Mouse (Mus musculus): ENCODE data around the gene Tspan18. TPM values are rescaled to one million over a fixed set of nuclear protein-coding genes. Genes with fewer than 3 reads are reported as not detected.
A peak's percentile ranks its signal among the peaks of the same experiment; 100 is the strongest.

Gene Tspan18
- total RNA-seq, 1 experiment from 2014 or later = not detected

- no peak for ATAC-seq (replicated peaks in 1 of 2; ENCODE audit: insufficient read depth in 1 of 2, low FRiP score in 2 of 2, low TSS enrichment in 1 of 2, low read depth in 1 of 2, poor library complexity in 2 of 2, severe bottlenecking in 2 of 2)
Observed at GRCm38 (mm10) chr2:93250611-93251010, 83.7 kb downstream of the Tspan18 start.

- no peak for ATAC-seq (replicated peaks in 1 of 2; ENCODE audit: insufficient read depth in 1 of 2, low FRiP score in 2 of 2, low TSS enrichment in 1 of 2, low read depth in 1 of 2, poor library complexity in 2 of 2, severe bottlenecking in 2 of 2)
Observed at GRCm38 (mm10) chr2:93249058-93249457, 85.2 kb downstream of the Tspan18 start.

GRCm38 (mm10) chr2:93244090-93244443, 90.2 kb downstream of the Tspan18 start:
- no peak for ATAC-seq (replicated peaks in 1 of 2; ENCODE audit: insufficient read depth in 1 of 2, low FRiP score in 2 of 2, low TSS enrichment in 1 of 2, low read depth in 1 of 2, poor library complexity in 2 of 2, severe bottlenecking in 2 of 2)

GRCm38 (mm10) chr2:93243439-93244089, 90.7 kb downstream of the Tspan18 start:
- no peak for ATAC-seq (replicated peaks in 1 of 2; ENCODE audit: insufficient read depth in 1 of 2, low FRiP score in 2 of 2, low TSS enrichment in 1 of 2, low read depth in 1 of 2, poor library complexity in 2 of 2, severe bottlenecking in 2 of 2)

- no peak for ATAC-seq (replicated peaks in 1 of 2; ENCODE audit: insufficient read depth in 1 of 2, low FRiP score in 2 of 2, low TSS enrichment in 1 of 2, low read depth in 1 of 2, poor library complexity in 2 of 2, severe bottlenecking in 2 of 2)
Observed at GRCm38 (mm10) chr2:93242166-93242565, 92.1 kb downstream of the Tspan18 start.

- no peak for ATAC-seq (replicated peaks in 1 of 2; ENCODE audit: insufficient read depth in 1 of 2, low FRiP score in 2 of 2, low TSS enrichment in 1 of 2, low read depth in 1 of 2, poor library complexity in 2 of 2, severe bottlenecking in 2 of 2)
Observed at GRCm38 (mm10) chr2:93238864-93239263, 95.4 kb downstream of the Tspan18 start.

- ATAC-seq (replicated peaks in 1 of 2; ENCODE audit: insufficient read depth in 1 of 2, low FRiP score in 2 of 2, low TSS enrichment in 1 of 2, low read depth in 1 of 2, poor library complexity in 2 of 2, severe bottlenecking in 2 of 2) = no peak
Observed at GRCm38 (mm10) chr2:93237055-93237454, 97.2 kb downstream of the Tspan18 start.

GRCm38 (mm10) chr2:93232141-93232540, 102.2 kb downstream of the Tspan18 start:
- 0 out of 4 replicates have a peak, but pooled peaks have one; percentile 14 to 24 for ATAC-seq (replicated peaks in 1 of 2; ENCODE audit: insufficient read depth in 1 of 2, low FRiP score in 2 of 2, low TSS enrichment in 1 of 2, low read depth in 1 of 2, poor library complexity in 2 of 2, severe bottlenecking in 2 of 2)

GRCm38 (mm10) chr2:93228480-93228824, 105.9 kb downstream of the Tspan18 start:
- ATAC-seq (replicated peaks in 1 of 2; ENCODE audit: insufficient read depth in 1 of 2, low FRiP score in 2 of 2, low TSS enrichment in 1 of 2, low read depth in 1 of 2, poor library complexity in 2 of 2, severe bottlenecking in 2 of 2) = no peak

- no peak for ATAC-seq (replicated peaks in 1 of 2; ENCODE audit: insufficient read depth in 1 of 2, low FRiP score in 2 of 2, low TSS enrichment in 1 of 2, low read depth in 1 of 2, poor library complexity in 2 of 2, severe bottlenecking in 2 of 2)
Observed at GRCm38 (mm10) chr2:93227713-93228479, 106.4 kb downstream of the Tspan18 start.

- peak; percentile 46 to 78; a peak in 3 of 4 replicates for ATAC-seq (replicated peaks in 1 of 2; ENCODE audit: insufficient read depth in 1 of 2, low FRiP score in 2 of 2, low TSS enrichment in 1 of 2, low read depth in 1 of 2, poor library complexity in 2 of 2, severe bottlenecking in 2 of 2)
Observed at GRCm38 (mm10) chr2:93226606-93227595, 107.4 kb downstream of the Tspan18 start.

- no peak for ATAC-seq (replicated peaks in 1 of 2; ENCODE audit: insufficient read depth in 1 of 2, low FRiP score in 2 of 2, low TSS enrichment in 1 of 2, low read depth in 1 of 2, poor library complexity in 2 of 2, severe bottlenecking in 2 of 2)
Observed at GRCm38 (mm10) chr2:93223463-93223862, 110.8 kb downstream of the Tspan18 start.

GRCm38 (mm10) chr2:93220447-93220846, 113.9 kb downstream of the Tspan18 start:
- no peak for ATAC-seq (replicated peaks in 1 of 2; ENCODE audit: insufficient read depth in 1 of 2, low FRiP score in 2 of 2, low TSS enrichment in 1 of 2, low read depth in 1 of 2, poor library complexity in 2 of 2, severe bottlenecking in 2 of 2)

- ATAC-seq (replicated peaks in 1 of 2; ENCODE audit: insufficient read depth in 1 of 2, low FRiP score in 2 of 2, low TSS enrichment in 1 of 2, low read depth in 1 of 2, poor library complexity in 2 of 2, severe bottlenecking in 2 of 2) = no peak
Observed at GRCm38 (mm10) chr2:93219576-93219975, 114.7 kb downstream of the Tspan18 start.

- no peak for ATAC-seq (replicated peaks in 1 of 2; ENCODE audit: insufficient read depth in 1 of 2, low FRiP score in 2 of 2, low TSS enrichment in 1 of 2, low read depth in 1 of 2, poor library complexity in 2 of 2, severe bottlenecking in 2 of 2)
Observed at GRCm38 (mm10) chr2:93218353-93218990, 115.8 kb downstream of the Tspan18 start.

- peak; percentile 72 to 74 for ATAC-seq (replicated peaks in 1 of 2; ENCODE audit: insufficient read depth in 1 of 2, low FRiP score in 2 of 2, low TSS enrichment in 1 of 2, low read depth in 1 of 2, poor library complexity in 2 of 2, severe bottlenecking in 2 of 2)
Observed at GRCm38 (mm10) chr2:93217015-93217414, 117.3 kb downstream of the Tspan18 start.

GRCm38 (mm10) chr2:93215790-93216189, 118.5 kb downstream of the Tspan18 start:
- no peak for ATAC-seq (replicated peaks in 1 of 2; ENCODE audit: insufficient read depth in 1 of 2, low FRiP score in 2 of 2, low TSS enrichment in 1 of 2, low read depth in 1 of 2, poor library complexity in 2 of 2, severe bottlenecking in 2 of 2)

All from hematopoietic stem cell, adult 5-6 weeks (primary cell).